Mouse (Mus musculus) liver, adult 2 months (tissue): ENCODE results near the gene Prok1.

Experiments used
- CTCF ChIP-seq: fragments of 200-500 bp; IDR thresholded peaks from 2 replicates; pipeline ENCODE4 v1.5.1; 2011; ENCODE audit warnings: low read depth, low read length, control low read depth
- POLR2A ChIP-seq: fragments of 200-500 bp; IDR thresholded peaks from 2 replicates; pipeline ENCODE4 v1.6.1; 2011; ENCODE audit warnings: low read length, control low read depth; ENCODE audit not compliant: insufficient read depth; ENCODE audit errors: extremely low read depth

- no peak for TF ChIP-seq CTCF
- TF ChIP-seq POLR2A: no peak
These were observed 10.8 kb upstream of the Prok1 start for GRCm38 (mm10) chr3:107250320-107250719.
